In the genomic region with DNA sequence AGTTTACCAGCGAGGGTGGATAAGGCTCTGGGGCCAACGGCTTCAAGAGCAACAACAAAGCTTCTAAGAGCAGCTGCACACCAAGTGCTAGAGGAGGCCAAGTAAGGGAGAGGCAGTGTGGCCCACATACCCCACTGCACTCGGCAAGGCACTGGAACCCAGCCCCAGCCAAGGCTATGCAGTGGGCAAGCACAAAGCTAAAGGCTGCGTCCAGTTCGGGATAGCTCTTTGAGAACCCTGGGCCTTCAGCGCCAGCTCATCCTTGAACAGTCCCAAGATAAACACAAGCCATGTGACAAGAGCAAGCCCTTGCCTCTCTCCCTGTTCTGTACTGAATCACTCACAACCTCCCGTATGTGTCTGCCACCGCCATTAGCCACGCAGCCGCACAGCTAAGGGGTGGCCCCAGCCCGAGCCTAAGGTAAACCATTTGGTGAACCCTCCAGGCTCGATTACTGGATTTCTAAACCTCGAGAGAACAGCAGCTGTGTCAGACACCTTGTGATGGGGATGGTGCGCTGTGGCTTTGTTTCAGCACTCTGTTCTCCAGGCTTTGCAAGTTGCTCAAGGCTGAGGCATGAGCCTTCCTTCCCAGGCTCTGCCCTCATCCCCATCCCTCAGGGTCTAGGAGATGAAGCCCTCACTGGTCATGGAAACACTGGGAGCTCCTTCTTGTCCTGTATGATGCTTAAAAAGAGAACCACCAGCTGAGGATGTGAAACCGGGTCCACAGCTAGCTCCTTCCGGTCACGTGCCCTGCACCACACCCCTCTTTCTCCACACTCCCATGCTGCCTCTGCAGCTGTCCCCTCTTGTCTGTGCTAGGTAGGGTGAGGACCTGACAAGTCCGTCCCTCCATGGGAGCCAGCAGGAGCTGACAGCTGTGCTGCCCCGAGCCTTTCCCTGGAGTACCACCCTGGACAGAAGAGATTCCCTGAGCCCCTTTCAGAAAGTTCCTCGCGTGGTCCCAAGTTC, we compare ENCODE assay signal across 8 mouse cellular contexts. TPM values are rescaled to one million over a fixed set of nuclear protein-coding genes. Genes with fewer than 3 reads are reported as not detected.
DNase-seq lines count a peak whose midpoint lies in the region; ATAC-seq lines count a peak whose summit lies in the region.

No protein-coding gene starts in this region.

- ATAC-seq in neutrophil, adult 5-6 weeks (ENCODE audit: extremely low read depth, insufficient number of reproducible peaks, low FRiP score, poor library complexity, severe bottlenecking), result peak; percentile 86

- intact Hi-C loops in heart, postnatal 36 days (cut with DNase I), result no loop called here

- DNase-seq in adrenal gland, postnatal 10 days, result peak; percentile 27
- no peak for DNase-seq in adrenal gland, postnatal 14 days
- DNase-seq in T-cell, adult 2 months (ENCODE audit: low spot score), result peak; percentile 39
- peak; percentile 49 to 53 for DNase-seq in heart, postnatal 36 days
- DNase-seq in layer of hippocampus, adult 8-10 months (ENCODE audit: low spot score in 2 of 2), result no peak
- DNase-seq in kidney, adult 9 months, result no peak
- DNase-seq in cerebellum, adult 11-12 months, result no peak

RNA-seq across cellular contexts. Expression of a gene that starts 21.6 kb away (rescaled TPM):
- total RNA-seq in adrenal gland, postnatal 10 days (2021), result 10 to 100 TPM; 40.5 to 42.0 TPM
- 32.3 and 32.5 TPM in 2 replicates for total RNA-seq in adrenal gland, postnatal 14 days (2021)
- 10 to 100 TPM; 35.0 to 39.0 TPM for total RNA-seq in heart, postnatal 36 days (2021)
- 10.1 TPM in 2 replicates for total RNA-seq in neutrophil, adult 5-6 weeks (2017)
- total RNA-seq in layer of hippocampus, adult 8-10 months (2022), result 10 to 100 TPM; 60.5 to 69.2 (median 63.8) TPM

RNA-seq across cellular contexts. Expression of a gene that starts 53.3 kb away (rescaled TPM):
- total RNA-seq in adrenal gland, postnatal 10 days (2021), result 10 to 100 TPM; 47.9 to 66.6 TPM
- 52.4 and 53.9 TPM in 2 replicates for total RNA-seq in adrenal gland, postnatal 14 days (2021)
- total RNA-seq in heart, postnatal 36 days (2021), result 100 to 1,000 TPM; 294 to 308 TPM
- total RNA-seq in neutrophil, adult 5-6 weeks (2017), result 10.2 and 11.5 TPM in 2 replicates
- 10 to 100 TPM; 25.5 to 30.6 (median 27.9) TPM for total RNA-seq in layer of hippocampus, adult 8-10 months (2022)

Comparison
In these comparisons a context has a peak if more than half of its experiments do, and no peak if none do; other contexts are left out.
1. DNase-seq: peak in adrenal gland, postnatal 10 days (single experiment), T-cell, adult 2 months (single experiment) and heart, postnatal 36 days (2 of 2); none in adrenal gland, postnatal 14 days (single experiment), layer of hippocampus, adult 8-10 months (0 of 2), kidney, adult 9 months (single experiment) and cerebellum, adult 11-12 months (single experiment).